Mouse (Mus musculus) CD8-positive naive resting alpha-beta T cell, adult 2 months (primary cell): ENCODE data around the gene Tbc1d19.
A peak's percentile ranks its signal among the peaks of the same experiment; 100 is the strongest.

Source experiments
- DNase-seq, 2 experiments: peaks; one replicate each; pipeline ENCODE4 v3.0.0; 2022; ENCODE audit warnings: low read depth in 2 of 2, low spot score in 2 of 2

The Tbc1d19 gene

GRCm38 (mm10) chr5:53809115-53809991 lies at the start of gene Tbc1d19:
Gene Tbc1d19, plus strand, starts transcription at chr5:53809606.
- peak; percentile 45 for DNase-seq

GRCm38 (mm10) chr5:53759912-53760311 lies 49.5 kb upstream of the Tbc1d19 start:
- no peak for DNase-seq

GRCm38 (mm10) chr5:53760914-53761313 lies 48.5 kb upstream of the Tbc1d19 start:
- no peak for DNase-seq

GRCm38 (mm10) chr5:53761346-53761745 lies 48.1 kb upstream of the Tbc1d19 start:
- no peak for DNase-seq

- no peak for DNase-seq
These were observed 24.4 kb upstream of the Tbc1d19 start for GRCm38 (mm10) chr5:53784818-53785520.

- no peak for DNase-seq
These were observed 8.0 kb upstream of the Tbc1d19 start for GRCm38 (mm10) chr5:53801379-53801778.

GRCm38 (mm10) chr5:53819711-53820110 lies 10.3 kb downstream of the Tbc1d19 start:
- DNase-seq = no peak

- no peak for DNase-seq
These were observed 16.5 kb downstream of the Tbc1d19 start for GRCm38 (mm10) chr5:53825886-53826285.

GRCm38 (mm10) chr5:53834489-53834888 lies 25.1 kb downstream of the Tbc1d19 start:
- no peak for DNase-seq

- DNase-seq = no peak
These were observed 31.9 kb downstream of the Tbc1d19 start for GRCm38 (mm10) chr5:53841256-53841655.

GRCm38 (mm10) chr5:53848294-53848942 lies 39.0 kb downstream of the Tbc1d19 start:
- no peak for DNase-seq

- no peak for DNase-seq
These were observed 43.2 kb downstream of the Tbc1d19 start for GRCm38 (mm10) chr5:53852574-53852973.

GRCm38 (mm10) chr5:53854561-53854960 lies 45.2 kb downstream of the Tbc1d19 start:
- no peak for DNase-seq

GRCm38 (mm10) chr5:53856011-53856410 lies 46.6 kb downstream of the Tbc1d19 start:
- DNase-seq = no peak

GRCm38 (mm10) chr5:53865146-53865545 lies 55.7 kb downstream of the Tbc1d19 start:
- DNase-seq = no peak

- DNase-seq = no peak
These were observed 56.6 kb downstream of the Tbc1d19 start for GRCm38 (mm10) chr5:53865991-53866390.

GRCm38 (mm10) chr5:53871665-53872312 lies 62.4 kb downstream of the Tbc1d19 start:
- DNase-seq = peak; percentile 26 to 40

- no peak for DNase-seq
These were observed 65.6 kb downstream of the Tbc1d19 start for GRCm38 (mm10) chr5:53874966-53875365.

- DNase-seq = no peak
These were observed 71.3 kb downstream of the Tbc1d19 start for GRCm38 (mm10) chr5:53880724-53881123.

- DNase-seq = no peak
These were observed 72.1 kb downstream of the Tbc1d19 start for GRCm38 (mm10) chr5:53881381-53881990.

- no peak for DNase-seq
These were observed 92.0 kb downstream of the Tbc1d19 start for GRCm38 (mm10) chr5:53901406-53901805.
